Mouse (Mus musculus): ENCODE data around the gene Elmod3. TPM values are rescaled to one million over a fixed set of nuclear protein-coding genes. Genes with fewer than 3 reads are reported as not detected.
A peak's percentile ranks its signal among the peaks of the same experiment; 100 is the strongest.

Elmod3 gene
- polyA plus RNA-seq, 2 experiments, result 2.9 to 4.9 TPM

GRCm38 (mm10) chr6:72549041-72549580 is 49.1 kb downstream of the Elmod3 start:
- ATAC-seq (ENCODE audit: insufficient read depth) (peak; percentile 63; the same call in 1 of the 2 replicates), DNase-seq (ENCODE audit: low read depth in 3 of 3, low spot score in 3 of 3) (peak in 1 of 3 experiments; percentile 37)
- Histone ChIP-seq H3K4me3 (ENCODE audit: insufficient read depth in 1 of 2, low read depth in 2 of 2, low read length in 2 of 2) (no peak overlapping the region), H3K4me2 (ENCODE audit: low read depth) (peak overlapping the region; percentile 54), H3K9ac (replicated peaks) (no peak overlapping the region), H3K36me3 (replicated peaks; ENCODE audit: control insufficient read depth, insufficient read depth, low read depth) (no peaks in the 10 kb centered on the region), H3K4me1 (replicated peaks; ENCODE audit: control insufficient read depth in 2 of 2, insufficient read depth in 2 of 2, low read length in 1 of 2) (peaks cover 13 to 32% of the 10 kb centered on the region in 2 experiments), H3K27ac (no peak overlapping the region), H3K27me3 (ENCODE audit: control insufficient read depth, insufficient read depth, low read length) (no peaks in the 10 kb centered on the region), H3K9me3 (ENCODE audit: control insufficient read depth, low read length) (no peaks in the 10 kb centered on the region)
- TF ChIP-seq EP300 (IDR thresholded peaks at IDR 0.05; ENCODE audit: low read depth), result no peak
- TF ChIP-seq CTCF (IDR thresholded peaks at IDR 0.05; ENCODE audit: low read depth), result no peak
- 28% methylated on average over 9 of the region's 9 CpGs for WGBS (ENCODE audit: insufficient replicate concordance)

- Histone ChIP-seq H3K4me3 (ENCODE audit: insufficient read depth in 1 of 2, low read depth in 2 of 2, low read length in 2 of 2) (no peak overlapping the region), H3K27ac (no peak overlapping the region), H3K9me3 (ENCODE audit: control insufficient read depth, low read length) (no peaks in the 10 kb centered on the region), H3K27me3 (ENCODE audit: control insufficient read depth, insufficient read depth, low read length) (no peaks in the 10 kb centered on the region), H3K9ac (replicated peaks) (no peak overlapping the region), H3K4me1 (replicated peaks; ENCODE audit: control insufficient read depth in 2 of 2, insufficient read depth in 2 of 2, low read length in 1 of 2) (peaks cover 13 to 29% of the 10 kb centered on the region in 2 experiments), H3K4me2 (ENCODE audit: low read depth) (no peak overlapping the region), H3K36me3 (replicated peaks; ENCODE audit: control insufficient read depth, insufficient read depth, low read depth) (no peaks in the 10 kb centered on the region)
- TF ChIP-seq CTCF (IDR thresholded peaks at IDR 0.05; ENCODE audit: low read depth), result no peak
- no peak for TF ChIP-seq EP300 (IDR thresholded peaks at IDR 0.05; ENCODE audit: low read depth)
- no peak for DNase-seq (ENCODE audit: low read depth in 3 of 3, low spot score in 3 of 3)
- ATAC-seq (ENCODE audit: insufficient read depth), result no peak
- WGBS (ENCODE audit: insufficient replicate concordance), result 78% methylated on average over 3 of the region's 3 CpGs
Observed at GRCm38 (mm10) chr6:72547862-72548261, 50.4 kb downstream of the Elmod3 start.

- no peak for DNase-seq (ENCODE audit: low read depth in 3 of 3, low spot score in 3 of 3)
- no peaks in the 10 kb centered on the region for H3K27me3 ChIP-seq (ENCODE audit: control insufficient read depth, insufficient read depth, low read length)
- WGBS (ENCODE audit: insufficient replicate concordance), result 81% methylated on average over 2 of the region's 2 CpGs
- H3K4me1 ChIP-seq (replicated peaks; ENCODE audit: control insufficient read depth in 2 of 2, insufficient read depth in 2 of 2, low read length in 1 of 2), result peaks cover 13 to 24% of the 10 kb centered on the region in 2 experiments
- H3K27ac ChIP-seq, result no peak overlapping the region
- H3K4me3 ChIP-seq (ENCODE audit: insufficient read depth in 1 of 2, low read depth in 2 of 2, low read length in 2 of 2), result no peak overlapping the region
- ATAC-seq (ENCODE audit: insufficient read depth), result no peak
- H3K9me3 ChIP-seq (ENCODE audit: control insufficient read depth, low read length), result no peaks in the 10 kb centered on the region
- TF ChIP-seq CTCF (IDR thresholded peaks at IDR 0.05; ENCODE audit: low read depth), result peak; percentile 37
- no peak for TF ChIP-seq EP300 (IDR thresholded peaks at IDR 0.05; ENCODE audit: low read depth)
- no peak overlapping the region for H3K9ac ChIP-seq (replicated peaks)
- no peak overlapping the region for H3K4me2 ChIP-seq (ENCODE audit: low read depth)
- H3K36me3 ChIP-seq (replicated peaks; ENCODE audit: control insufficient read depth, insufficient read depth, low read depth), result no peaks in the 10 kb centered on the region
Observed at GRCm38 (mm10) chr6:72547121-72547520, 51.1 kb downstream of the Elmod3 start.

GRCm38 (mm10) chr6:72545377-72545776 is 52.8 kb downstream of the Elmod3 start:
- Histone ChIP-seq H3K4me2 (ENCODE audit: low read depth) (no peak overlapping the region), H3K27me3 (ENCODE audit: control insufficient read depth, insufficient read depth, low read length) (no peaks in the 10 kb centered on the region), H3K9ac (replicated peaks) (no peak overlapping the region), H3K27ac (no peak overlapping the region), H3K9me3 (ENCODE audit: control insufficient read depth, low read length) (no peaks in the 10 kb centered on the region), H3K36me3 (replicated peaks; ENCODE audit: control insufficient read depth, insufficient read depth, low read depth) (no peaks in the 10 kb centered on the region), H3K4me1 (replicated peaks; ENCODE audit: control insufficient read depth in 2 of 2, insufficient read depth in 2 of 2, low read length in 1 of 2) (peaks cover 13 to 23% of the 10 kb centered on the region in 2 experiments), H3K4me3 (ENCODE audit: insufficient read depth in 1 of 2, low read depth in 2 of 2, low read length in 2 of 2) (no peak overlapping the region)
- 60% methylated on average over 7 of the region's 7 CpGs for WGBS (ENCODE audit: insufficient replicate concordance)
- DNase-seq (ENCODE audit: low read depth in 3 of 3, low spot score in 3 of 3) (no peak), ATAC-seq (ENCODE audit: insufficient read depth) (no peak)
- no peak for TF ChIP-seq EP300 (IDR thresholded peaks at IDR 0.05; ENCODE audit: low read depth)
- TF ChIP-seq CTCF (IDR thresholded peaks at IDR 0.05; ENCODE audit: low read depth), result no peak

GRCm38 (mm10) chr6:72544283-72544987 is 53.8 kb downstream of the Elmod3 start, which contains the start of gene Capg:
Capg (plus strand) TSS chr6:72544391.
- peak within 1 kb of the TSS; percentile 74 for H3K4me2 ChIP-seq (ENCODE audit: low read depth)
- peaks cover 5 to 16% of the 10 kb centered on the region in 2 experiments for H3K4me1 ChIP-seq (replicated peaks; ENCODE audit: control insufficient read depth in 2 of 2, insufficient read depth in 2 of 2, low read length in 1 of 2)
- H3K27me3 ChIP-seq (ENCODE audit: control insufficient read depth, insufficient read depth, low read length), result no peaks in the 10 kb centered on the region
- 1% methylated on average over 23 of the region's 23 CpGs for WGBS (ENCODE audit: insufficient replicate concordance)
- no peaks in the 10 kb centered on the region for H3K36me3 ChIP-seq (replicated peaks; ENCODE audit: control insufficient read depth, insufficient read depth, low read depth)
- H3K9me3 ChIP-seq (ENCODE audit: control insufficient read depth, low read length), result no peaks in the 10 kb centered on the region
- ATAC-seq (ENCODE audit: insufficient read depth) (peak; percentile 43; the same call in 1 of the 2 replicates), DNase-seq (ENCODE audit: low read depth in 3 of 3, low spot score in 3 of 3) (peak in 1 of 3 experiments; percentile 29)
- no peak within 1 kb of the TSS for H3K27ac ChIP-seq
- TF ChIP-seq CTCF (IDR thresholded peaks at IDR 0.05; ENCODE audit: low read depth), result no peak
- peak within 1 kb of the TSS; percentile 47 to 60 for H3K4me3 ChIP-seq (ENCODE audit: insufficient read depth in 1 of 2, low read depth in 2 of 2, low read length in 2 of 2)
- H3K9ac ChIP-seq (replicated peaks), result peak within 1 kb of the TSS; percentile 59

Measured in liver, embryonic 14.5 days (tissue).